Mouse (Mus musculus): ENCODE data around the gene Arntl2. TPM values are rescaled to one million over a fixed set of nuclear protein-coding genes. Genes with fewer than 3 reads are reported as not detected.

Gene Arntl2
- polyA plus RNA-seq, 1 experiment from 2014 or later: 0.92 TPM

Other genes starting within 250 kb of the Arntl2 start
- gene Fgfr1op2, start 218.9 kb upstream of the Arntl2 start, polyA plus RNA-seq (2015; fragmentation: Nextera tagmentation; extraction: Ambion mirVana): 216 and 219 TPM in 2 replicates
- gene Ints13, start 218.2 kb upstream of the Arntl2 start, polyA plus RNA-seq (2015; fragmentation: Nextera tagmentation; extraction: Ambion mirVana): 110 and 111 TPM in 2 replicates
- gene Med21, start 153.5 kb upstream of the Arntl2 start, polyA plus RNA-seq (2015; fragmentation: Nextera tagmentation; extraction: Ambion mirVana): 115 and 122 TPM in 2 replicates
- gene Tm7sf3, start 153.2 kb upstream of the Arntl2 start, polyA plus RNA-seq (2015; fragmentation: Nextera tagmentation; extraction: Ambion mirVana): 19.0 and 22.4 TPM in 2 replicates
- gene Stk38l, start 71.1 kb upstream of the Arntl2 start, polyA plus RNA-seq (2015; fragmentation: Nextera tagmentation; extraction: Ambion mirVana): 11.8 and 14.1 TPM in 2 replicates
- gene Smco2, start 54.0 kb downstream of the Arntl2 start, polyA plus RNA-seq (2015; fragmentation: Nextera tagmentation; extraction: Ambion mirVana): not detected in 2 replicates
- 7.2 and 9.2 TPM in 2 replicates for gene Ppfibp1, start 92.4 kb downstream of the Arntl2 start, polyA plus RNA-seq (2015; fragmentation: Nextera tagmentation; extraction: Ambion mirVana)
- not detected in 2 replicates for gene 1700034J05Rik, start 158.4 kb downstream of the Arntl2 start, polyA plus RNA-seq (2015; fragmentation: Nextera tagmentation; extraction: Ambion mirVana)
- gene Rep15, start 236.5 kb downstream of the Arntl2 start, polyA plus RNA-seq (2015; fragmentation: Nextera tagmentation; extraction: Ambion mirVana): 0.30 and 0.42 TPM in 2 replicates
- gene Mrps35, start 246.7 kb downstream of the Arntl2 start, polyA plus RNA-seq (2015; fragmentation: Nextera tagmentation; extraction: Ambion mirVana): 105 and 111 TPM in 2 replicates

All from thymus, postnatal 0 days (tissue).